Comparison of ENCODE assay signal across 9 mouse cellular contexts in the genomic region with DNA sequence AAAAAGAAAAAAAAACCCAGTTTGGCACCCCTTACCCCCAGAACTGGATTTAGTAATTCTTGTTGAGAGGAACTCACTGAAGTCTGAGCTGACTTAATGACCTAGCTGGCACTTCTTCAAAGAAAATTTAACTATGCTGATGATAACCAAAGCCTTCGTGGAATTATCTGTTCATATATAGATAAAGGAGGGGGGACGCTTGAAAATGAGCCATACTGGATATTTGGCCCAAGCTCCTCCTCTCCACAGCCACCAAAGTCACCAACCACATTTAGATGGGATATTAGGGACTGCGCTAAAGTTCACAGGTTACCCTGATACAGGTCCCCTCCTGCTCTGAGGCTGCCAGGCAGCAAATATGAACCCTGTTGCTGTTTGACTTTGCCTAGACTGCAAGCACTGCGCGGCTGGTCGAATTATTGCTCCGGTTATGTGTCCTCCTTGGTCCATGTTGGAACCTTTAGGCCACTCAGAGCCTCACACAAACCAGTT. TPM values are rescaled to one million over a fixed set of nuclear protein-coding genes. Genes with fewer than 3 reads are reported as not detected.
DNase-seq lines count a peak whose midpoint lies in the region; ATAC-seq and TF ChIP-seq lines count a peak whose summit lies in the region.
"Had no signal": no experiment of that assay in that cellular context is flagged by ENCODE, and none has a peak within 500 bp of the region (broad histone marks: within the 10 kb centered on the region; RNA-seq: fewer than 3 reads in every experiment).

No protein-coding gene starts in this region.

- no peak for TF ChIP-seq CTCF in lung, postnatal 0 days (IDR thresholded peaks at IDR 0.05)
- no peak for TF ChIP-seq CTCF in midbrain, postnatal 0 days (IDR thresholded peaks at IDR 0.05)

- H3K4me2 ChIP-seq in lung, postnatal 0 days (replicated peaks; ENCODE audit: low read depth, low read length) = peak overlapping the region; percentile 75
- peak overlapping the region; percentile 63 for H3K4me2 ChIP-seq in neural tube, embryonic 13.5 days
- no peak overlapping the region for H3K4me2 ChIP-seq in midbrain, postnatal 0 days (ENCODE audit: low read depth, low read length, poor library complexity, severe bottlenecking)

- no peaks in the 10 kb centered on the region for H3K9me3 ChIP-seq in lung, postnatal 0 days (ENCODE audit: low read length)
- H3K9me3 ChIP-seq in neural tube, embryonic 13.5 days = no peaks in the 10 kb centered on the region
- H3K9me3 ChIP-seq in midbrain, postnatal 0 days (ENCODE audit: low read length) = no peaks in the 10 kb centered on the region

- ATAC-seq in lung, postnatal 0 days = no peak
- peak; percentile 23 for ATAC-seq in inflammation-experienced regulatory T-cells, adult 6 months
- ATAC-seq in neural tube, embryonic 13.5 days (ENCODE audit: low read depth) = no peak
- ATAC-seq in midbrain, postnatal 0 days (ENCODE audit: low FRiP score) = no peak

- no peaks in the 10 kb centered on the region for H3K27me3 ChIP-seq in lung, postnatal 0 days (replicated peaks; ENCODE audit: insufficient read depth, low read length)
- peaks cover 30% of the 10 kb centered on the region for H3K27me3 ChIP-seq in neural tube, embryonic 13.5 days
- H3K27me3 ChIP-seq in midbrain, postnatal 0 days (ENCODE audit: insufficient read depth, low read length) = peaks cover 6% of the 10 kb centered on the region; the same call in 1 of the 2 replicates

- H3K27ac ChIP-seq in lung, postnatal 0 days (ENCODE audit: low read length) = peak overlapping the region; percentile 82; the same call in 1 of the 2 replicates
- no peak overlapping the region for H3K27ac ChIP-seq in neural tube, embryonic 13.5 days (replicated peaks)
- H3K27ac ChIP-seq in midbrain, postnatal 0 days (ENCODE audit: low read depth, low read length) = no peak overlapping the region

- peak overlapping the region; percentile 58 for H3K9ac ChIP-seq in lung, postnatal 0 days (replicated peaks; ENCODE audit: low read depth)
- H3K9ac ChIP-seq in neural tube, embryonic 13.5 days = no peak overlapping the region
- no peak overlapping the region for H3K9ac ChIP-seq in midbrain, postnatal 0 days (replicated peaks; ENCODE audit: low read length, poor library complexity, severe bottlenecking)

- H3K36me3 ChIP-seq in lung, postnatal 0 days (ENCODE audit: insufficient read depth, low read length) = no peaks in the 10 kb centered on the region
- no peaks in the 10 kb centered on the region for H3K36me3 ChIP-seq in neural tube, embryonic 13.5 days
- H3K36me3 ChIP-seq in midbrain, postnatal 0 days (ENCODE audit: insufficient read depth, low read length) = no peaks in the 10 kb centered on the region

- DNase-seq in adrenal gland, adult 2 months = peak; percentile 21
- no peak for DNase-seq in adrenal gland, postnatal 25 days
- DNase-seq in lung, postnatal 0 days (ENCODE audit: low spot score) = no peak
- DNase-seq in lung, postnatal 4 days = no peak
- DNase-seq in midbrain, postnatal 0 days (ENCODE audit: low spot score) = no peak
- no peak for DNase-seq in left cerebral cortex, adult 9 months (ENCODE audit: low spot score in 2 of 2)
- DNase-seq: adrenal gland, adult 8-10 months had no signal

- peak overlapping the region; percentile 61 for H3K4me3 ChIP-seq in lung, postnatal 0 days (ENCODE audit: low read depth, low read length)
- H3K4me3 ChIP-seq in neural tube, embryonic 13.5 days = peak overlapping the region; percentile 34; the same call in 1 of the 2 replicates
- H3K4me3 ChIP-seq in midbrain, postnatal 0 days (ENCODE audit: low read depth, low read length) = no peak overlapping the region

- 55% methylated on average over 7 of the region's 7 CpGs for WGBS in lung, postnatal 0 days
- 63% methylated on average over 7 of the region's 7 CpGs for WGBS in neural tube, embryonic 13.5 days
- WGBS in midbrain, postnatal 0 days = 62% methylated on average over 7 of the region's 7 CpGs

- H3K4me1 ChIP-seq in lung, postnatal 0 days (ENCODE audit: insufficient read depth, low read depth, low read length) = 0 out of 2 replicates have a peak, but pooled peaks cover 5% of the 10 kb centered on the region
- H3K4me1 ChIP-seq in neural tube, embryonic 13.5 days (replicated peaks) = peaks cover 11% of the 10 kb centered on the region
- H3K4me1 ChIP-seq in midbrain, postnatal 0 days (ENCODE audit: insufficient read depth, low read length) = peaks cover 7% of the 10 kb centered on the region; the same call in 1 of the 2 replicates

- TF ChIP-seq EP300 in lung, postnatal 0 days (IDR thresholded peaks at IDR 0.05) = no peak

RNA-seq across cellular contexts. Expression of gene Cd44, which starts 1.2 kb away (rescaled TPM):
- total RNA-seq in adrenal gland, adult 2 months (2021) = 10 to 100 TPM; 53.7 to 60.7 TPM
- polyA plus RNA-seq in adrenal gland, adult 2 months (2012; rRNA removed) = 9.5 and 12.8 TPM in 2 replicates
- 38.5 and 76.1 TPM in 2 replicates for total RNA-seq in adrenal gland, postnatal 25 days (2021)
- polyA plus RNA-seq in lung, postnatal 0 days (2015; fragmentation: Nextera tagmentation; extraction: Ambion mirVana) = 44.2 and 45.2 TPM in 2 replicates
- polyA plus RNA-seq in inflammation-experienced regulatory T-cells, adult 6 months (2017; shearing (Covaris generic)) = 100 to 1,000 TPM in 1 of 3 experiments, 10 to 100 TPM in 2; 91.0 to 119 (median 94.0) TPM
- polyA plus RNA-seq in neural tube, embryonic 13.5 days (2015; fragmentation: Nextera tagmentation; extraction: Ambion mirVana) = 7.0 and 7.3 TPM in 2 replicates
- 5.4 and 6.2 TPM in 2 replicates for total RNA-seq in midbrain, postnatal 0 days (2014; rRNA removed)
- 2.9 and 3.4 TPM in 2 replicates for polyA plus RNA-seq in midbrain, postnatal 0 days (2015; fragmentation: Nextera tagmentation; extraction: Ambion mirVana)
